In genomic region chr10:81551597-81552102, GRCm38 (mm10) we compare ENCODE assay signal across 8 mouse cellular contexts. TPM values are rescaled to one million over a fixed set of nuclear protein-coding genes. Genes with fewer than 3 reads are reported as not detected.
DNase-seq lines count a peak whose midpoint lies in the region; ATAC-seq lines count a peak whose summit lies in the region.

No protein-coding gene starts in this region.

- no peak overlapping the region for H3K4me2 ChIP-seq in intestine, embryonic 16.5 days (ENCODE audit: low read depth, low read length)

- H3K9ac ChIP-seq in intestine, embryonic 16.5 days (ENCODE audit: low read depth, low read length), result peak overlapping the region; percentile 60

- H3K36me3 ChIP-seq in embryonic facial prominence, embryonic 10.5 days (replicated peaks), result no peaks in the 10 kb centered on the region
- H3K36me3 ChIP-seq in intestine, embryonic 16.5 days (ENCODE audit: control insufficient read depth, insufficient read depth, low read length), result no peaks in the 10 kb centered on the region
- H3K36me3 ChIP-seq in midbrain, embryonic 10.5 days, result no peaks in the 10 kb centered on the region

- peaks cover 3% of the 10 kb centered on the region; the same call in 1 of the 2 replicates for H3K9me3 ChIP-seq in embryonic facial prominence, embryonic 10.5 days
- H3K9me3 ChIP-seq in intestine, embryonic 16.5 days (ENCODE audit: control insufficient read depth, low read length), result peaks cover 3% of the 10 kb centered on the region; the same call in 1 of the 2 replicates
- H3K9me3 ChIP-seq in midbrain, embryonic 10.5 days (replicated peaks), result 0 out of 2 replicates have a peak, but pooled peaks cover 4% of the 10 kb centered on the region

- peak; percentile 80 for ATAC-seq in intestine, embryonic 16.5 days

- intact Hi-C loops in left cerebral cortex, postnatal 36 days (cut with DNase I), result loop anchor here (5.0 kb wide), 1 partner anchor 34 kb away; no protein-coding TSS in a partner anchor

- H3K4me3 ChIP-seq in embryonic facial prominence, embryonic 10.5 days, result peak overlapping the region; percentile 18; the same call in 1 of the 2 replicates
- no peak overlapping the region for H3K4me3 ChIP-seq in intestine, embryonic 16.5 days (ENCODE audit: low read length)
- no peak overlapping the region for H3K4me3 ChIP-seq in midbrain, embryonic 10.5 days

- DNase-seq in ovary, adult 18-20 months (ENCODE audit: low spot score), result peak; percentile 83
- DNase-seq in ovary, postnatal 10 days (ENCODE audit: low spot score), result no peak
- peak; percentile 83 for DNase-seq in embryonic facial prominence, embryonic 10.5 days (ENCODE audit: low spot score)
- DNase-seq in gastrocnemius, postnatal 4 days (ENCODE audit: low spot score in 2 of 2), result peak; percentile 58 to 76
- peak; percentile 77 to 78 for DNase-seq in left cerebral cortex, postnatal 36 days (ENCODE audit: low spot score in 2 of 2)
- peak; percentile 70 for DNase-seq in midbrain, embryonic 10.5 days (ENCODE audit: low spot score)
- DNase-seq in skeletal muscle tissue, adult 2 months (ENCODE audit: low read depth, low spot score), result peak; percentile 92

- no peaks in the 10 kb centered on the region for H3K27me3 ChIP-seq in embryonic facial prominence, embryonic 10.5 days (replicated peaks; ENCODE audit: low read depth, poor library complexity, severe bottlenecking)
- H3K27me3 ChIP-seq in intestine, embryonic 16.5 days (replicated peaks; ENCODE audit: control insufficient read depth, insufficient read depth, low read length), result no peaks in the 10 kb centered on the region
- peaks cover 4% of the 10 kb centered on the region; the same call in 1 of the 2 replicates for H3K27me3 ChIP-seq in midbrain, embryonic 10.5 days (ENCODE audit: low read depth, poor library complexity, severe bottlenecking)

- WGBS in embryonic facial prominence, embryonic 10.5 days, result 8% methylated on average over 12 of the region's 12 CpGs
- 3% methylated on average over 12 of the region's 12 CpGs for WGBS in intestine, embryonic 16.5 days
- 12% methylated on average over 12 of the region's 12 CpGs for WGBS in midbrain, embryonic 10.5 days

- H3K4me1 ChIP-seq in embryonic facial prominence, embryonic 10.5 days, result peaks cover 7% of the 10 kb centered on the region
- peaks cover 21% of the 10 kb centered on the region for H3K4me1 ChIP-seq in intestine, embryonic 16.5 days (ENCODE audit: control insufficient read depth, insufficient read depth, low read length)
- peaks cover 7% of the 10 kb centered on the region; the same call in 1 of the 2 replicates for H3K4me1 ChIP-seq in midbrain, embryonic 10.5 days

- H3K27ac ChIP-seq in embryonic facial prominence, embryonic 10.5 days (replicated peaks), result peak overlapping the region; percentile 69
- H3K27ac ChIP-seq in intestine, embryonic 16.5 days (ENCODE audit: low read length), result peak overlapping the region; percentile 83
- H3K27ac ChIP-seq in midbrain, embryonic 10.5 days (replicated peaks), result no peak overlapping the region

RNA-seq across cellular contexts. Expression of gene Gna11, which starts 6.7 kb away (rescaled TPM):
- polyA plus RNA-seq in embryonic facial prominence, embryonic 10.5 days (2016; fragmentation: Nextera tagmentation; extraction: Ambion mirVana), result 79.0 and 80.4 TPM in 2 replicates
- 10 to 100 TPM; 56.8 to 59.5 TPM for total RNA-seq in gastrocnemius, postnatal 4 days (2021)
- polyA plus RNA-seq in intestine, embryonic 16.5 days (2015; fragmentation: Nextera tagmentation; extraction: Ambion mirVana), result 296 and 339 TPM in 2 replicates
- 100 to 1,000 TPM; 103 to 115 TPM for total RNA-seq in left cerebral cortex, postnatal 36 days (2021)
- 70.7 and 73.7 TPM in 2 replicates for polyA plus RNA-seq in midbrain, embryonic 10.5 days (2016; fragmentation: Nextera tagmentation; extraction: Ambion mirVana)

RNA-seq across cellular contexts. Expression of gene Aes, which starts 7.6 kb away (rescaled TPM):
- polyA plus RNA-seq in embryonic facial prominence, embryonic 10.5 days (2016; fragmentation: Nextera tagmentation; extraction: Ambion mirVana), result 266 and 347 TPM in 2 replicates
- 100 to 1,000 TPM; 537 to 620 TPM for total RNA-seq in gastrocnemius, postnatal 4 days (2021)
- 473 and 518 TPM in 2 replicates for polyA plus RNA-seq in intestine, embryonic 16.5 days (2015; fragmentation: Nextera tagmentation; extraction: Ambion mirVana)
- total RNA-seq in left cerebral cortex, postnatal 36 days (2021), result 100 to 1,000 TPM; 652 to 731 TPM
- 334 and 467 TPM in 2 replicates for polyA plus RNA-seq in midbrain, embryonic 10.5 days (2016; fragmentation: Nextera tagmentation; extraction: Ambion mirVana)

RNA-seq across cellular contexts. Expression of gene Tle2, which starts 22.7 kb away (rescaled TPM):
- polyA plus RNA-seq in embryonic facial prominence, embryonic 10.5 days (2016; fragmentation: Nextera tagmentation; extraction: Ambion mirVana), result 14.0 and 17.1 TPM in 2 replicates
- total RNA-seq in gastrocnemius, postnatal 4 days (2021), result 10 to 100 TPM in 1 of 2 experiments, 1 to 10 TPM in 1; 7.8 to 10.5 TPM
- 12.6 and 13.6 TPM in 2 replicates for polyA plus RNA-seq in intestine, embryonic 16.5 days (2015; fragmentation: Nextera tagmentation; extraction: Ambion mirVana)
- total RNA-seq in left cerebral cortex, postnatal 36 days (2021), result 10 to 100 TPM; 23.7 to 37.6 TPM
- polyA plus RNA-seq in midbrain, embryonic 10.5 days (2016; fragmentation: Nextera tagmentation; extraction: Ambion mirVana), result 9.7 and 13.5 TPM in 2 replicates

RNA-seq across cellular contexts. Expression of gene Gna15, which starts 27.6 kb away (rescaled TPM):
- polyA plus RNA-seq in embryonic facial prominence, embryonic 10.5 days (2016; fragmentation: Nextera tagmentation; extraction: Ambion mirVana), result 1.2 and 1.3 TPM in 2 replicates
- 1 to 10 TPM; 1.1 to 1.8 TPM for total RNA-seq in gastrocnemius, postnatal 4 days (2021)
- 1.1 and 1.5 TPM in 2 replicates for polyA plus RNA-seq in intestine, embryonic 16.5 days (2015; fragmentation: Nextera tagmentation; extraction: Ambion mirVana)
- 1 to 10 TPM; 2.3 to 3.1 TPM for total RNA-seq in left cerebral cortex, postnatal 36 days (2021)
- 0.53 and 0.85 TPM in 2 replicates for polyA plus RNA-seq in midbrain, embryonic 10.5 days (2016; fragmentation: Nextera tagmentation; extraction: Ambion mirVana)

RNA-seq across cellular contexts. Expression of gene Tle6, which starts 49.2 kb away (rescaled TPM):
- polyA plus RNA-seq in embryonic facial prominence, embryonic 10.5 days (2016; fragmentation: Nextera tagmentation; extraction: Ambion mirVana), result 7.1 and 8.2 TPM in 2 replicates
- 1 to 10 TPM; 5.2 to 6.6 TPM for total RNA-seq in gastrocnemius, postnatal 4 days (2021)
- polyA plus RNA-seq in intestine, embryonic 16.5 days (2015; fragmentation: Nextera tagmentation; extraction: Ambion mirVana), result 21.0 and 22.7 TPM in 2 replicates
- total RNA-seq in left cerebral cortex, postnatal 36 days (2021), result 10 to 100 TPM in 1 of 2 experiments, 1 to 10 TPM in 1; 9.7 to 10.9 TPM
- polyA plus RNA-seq in midbrain, embryonic 10.5 days (2016; fragmentation: Nextera tagmentation; extraction: Ambion mirVana), result 6.0 and 8.8 TPM in 2 replicates
